Mouse (Mus musculus) G1E (cell line): ENCODE data around the gene Eif1.

Source experiments
- CTCF ChIP-seq: IDR thresholded peaks from 2 replicates; pipeline ENCODE4 v1.5.1; 2012; ENCODE audit warnings: low read depth, low read length, inconsistent platforms, mixed read lengths
- GATA1 ChIP-seq: IDR thresholded peaks from 2 replicates; pipeline ENCODE4 v1.6.1; 2012; ENCODE audit warnings: borderline replicate concordance, low read length, inconsistent platforms, mixed read lengths
- GATA2 ChIP-seq: IDR thresholded peaks from 2 replicates; pipeline ENCODE4 v1.6.1; 2012; ENCODE audit warnings: low read depth, low read length, inconsistent platforms, borderline replicate concordance
- TAL1 ChIP-seq: conservative IDR thresholded peaks from 2 replicates; pipeline ENCODE4 v1.6.1; 2012; ENCODE audit warnings: low read depth, low read length, inconsistent platforms, mixed read lengths

- peak; percentile 63 for TF ChIP-seq CTCF
- no peak for TF ChIP-seq GATA1
- no peak for TF ChIP-seq TAL1
- no peak for TF ChIP-seq GATA2
Measured at GRCm38 (mm10) chr11:100323578-100323977, 3.9 kb downstream of the Eif1 start.
